Mouse (Mus musculus): ENCODE measurements around the gene Mief2.

DNA sequence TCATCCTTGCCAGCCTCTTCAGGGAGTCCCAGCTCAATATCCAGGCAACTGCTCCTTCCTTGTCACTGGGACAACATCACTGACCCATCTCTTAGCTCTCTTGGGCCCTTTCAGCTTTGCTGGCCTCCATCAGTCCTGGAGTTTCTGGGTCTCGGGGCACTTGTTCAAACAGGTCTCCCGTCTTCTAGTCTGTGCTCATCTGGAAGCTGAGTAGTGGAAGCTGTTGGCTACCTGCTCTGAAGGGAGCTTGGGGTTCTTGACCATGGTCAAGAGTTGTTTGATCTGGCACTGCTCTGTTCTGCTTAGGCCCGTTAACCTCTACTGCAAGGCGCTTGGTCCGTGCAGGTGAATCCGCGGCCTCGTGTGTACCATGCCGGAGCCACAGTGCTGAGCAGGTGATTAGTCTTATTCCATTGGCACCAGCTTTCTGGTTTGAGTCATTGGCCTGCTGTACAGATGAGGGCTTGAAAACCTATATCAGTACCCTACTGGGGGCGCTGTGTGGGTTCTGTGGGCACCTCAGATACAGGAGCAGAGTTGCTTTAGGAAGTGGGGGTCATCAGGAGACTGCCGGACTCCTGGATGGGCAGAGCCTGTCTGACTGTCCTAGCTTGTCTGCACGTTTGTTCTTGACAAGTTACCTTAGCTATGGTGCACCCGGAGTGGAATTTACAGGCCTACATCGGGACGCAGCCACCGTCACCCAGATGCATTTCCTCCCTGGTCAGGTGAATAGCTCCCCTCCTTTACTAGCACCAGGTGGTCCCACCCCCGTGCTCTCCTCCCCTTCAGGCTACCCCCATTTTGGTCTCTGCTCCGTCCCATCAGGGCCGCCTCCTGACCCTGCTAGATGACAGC lies 23.9 kb upstream of the Mief2 start:
- TF ChIP-seq POLR2A (IDR thresholded peaks at IDR 0.05; ENCODE audit: insufficient read depth, low read length) (no peak), CTCF (IDR thresholded peaks at IDR 0.05; ENCODE audit: low read depth, low read length) (no peak)

All from ES-Bruce4 (cell line).